Mouse (Mus musculus): ENCODE measurements around the gene Vangl2.

Vangl2 gene

DNA sequence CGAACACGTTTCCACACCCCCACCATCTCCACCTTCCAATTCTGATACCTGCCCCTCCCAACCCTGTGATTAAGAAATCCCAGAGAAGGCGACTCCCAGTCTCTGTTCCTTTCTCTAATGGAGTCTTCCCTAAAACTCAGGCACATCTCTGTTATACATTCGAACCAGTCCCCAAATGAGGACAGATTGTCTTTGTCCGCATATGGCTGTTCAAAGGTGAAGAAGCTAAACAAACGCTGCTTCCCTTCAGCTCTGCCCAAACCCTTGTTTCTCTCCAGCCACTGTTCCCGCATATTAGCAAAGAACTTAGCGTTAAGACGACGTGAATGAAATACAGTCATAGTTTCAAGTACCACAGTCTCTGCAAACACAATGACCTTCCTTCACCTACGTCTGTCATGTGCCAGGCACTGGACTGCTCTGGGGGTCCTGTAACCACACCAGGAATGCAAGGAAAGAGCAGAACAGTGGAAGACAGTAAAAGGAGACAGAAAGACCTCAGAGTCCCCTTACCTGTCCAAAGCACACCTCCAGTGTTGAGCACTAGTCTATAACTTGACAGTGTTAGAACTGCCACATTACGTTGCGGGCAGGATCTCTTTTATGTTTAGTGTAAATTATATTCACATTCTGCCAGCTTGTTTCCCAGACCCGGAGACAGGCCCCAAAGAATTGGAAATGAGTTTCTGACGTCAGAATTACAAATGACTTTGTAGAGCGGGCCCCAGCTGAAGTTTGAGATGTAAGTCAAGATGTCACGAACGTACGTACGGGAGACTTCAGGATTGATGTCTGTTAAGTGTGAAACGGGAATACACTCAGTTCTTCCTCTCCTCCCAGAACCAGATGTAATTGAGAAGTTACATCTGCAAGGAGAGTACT lies at the start of gene Vangl2:
TSS of gene Vangl2 (minus strand) at position 51 of the 882 bp plus-strand sequence.
- DNase-seq (ENCODE audit: low spot score in 2 of 2), result no peak

DNA sequence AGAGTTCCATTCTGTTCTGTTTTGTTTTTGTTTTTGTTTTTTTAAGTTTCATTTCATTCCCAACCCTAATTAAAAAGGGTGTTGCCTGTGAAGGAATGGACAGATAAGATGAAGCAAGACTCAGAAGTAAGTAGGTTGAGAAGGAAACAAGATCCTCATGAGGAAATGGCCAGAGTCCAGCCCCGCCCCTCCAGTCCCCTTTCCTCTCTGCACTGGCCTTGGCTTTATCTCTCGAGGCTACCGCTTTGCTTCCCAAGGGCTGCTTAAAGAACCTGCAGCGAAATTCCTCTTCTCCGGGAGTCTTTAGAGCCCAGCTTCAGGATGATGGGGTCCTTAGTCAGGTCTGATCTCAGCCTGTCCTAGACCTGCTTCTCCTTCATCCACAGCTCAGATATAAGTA lies 49.7 kb upstream of the Vangl2 start:
- DNase-seq (ENCODE audit: low spot score in 2 of 2), result no peak

GRCm38 (mm10) chr1:172072604-172073003 lies 44.4 kb upstream of the Vangl2 start:
- no peak for DNase-seq (ENCODE audit: low spot score in 2 of 2)

- DNase-seq (ENCODE audit: low spot score in 2 of 2), result no peak
Measured at GRCm38 (mm10) chr1:172071556-172071955, 43.3 kb upstream of the Vangl2 start.

- DNase-seq (ENCODE audit: low spot score in 2 of 2), result no peak
Measured at GRCm38 (mm10) chr1:172070227-172070626, 42.0 kb upstream of the Vangl2 start.

- peak in 1 of 2 experiments; percentile 28 for DNase-seq (ENCODE audit: low spot score in 2 of 2)
Measured at GRCm38 (mm10) chr1:172064613-172065141, 36.4 kb upstream of the Vangl2 start.

DNA sequence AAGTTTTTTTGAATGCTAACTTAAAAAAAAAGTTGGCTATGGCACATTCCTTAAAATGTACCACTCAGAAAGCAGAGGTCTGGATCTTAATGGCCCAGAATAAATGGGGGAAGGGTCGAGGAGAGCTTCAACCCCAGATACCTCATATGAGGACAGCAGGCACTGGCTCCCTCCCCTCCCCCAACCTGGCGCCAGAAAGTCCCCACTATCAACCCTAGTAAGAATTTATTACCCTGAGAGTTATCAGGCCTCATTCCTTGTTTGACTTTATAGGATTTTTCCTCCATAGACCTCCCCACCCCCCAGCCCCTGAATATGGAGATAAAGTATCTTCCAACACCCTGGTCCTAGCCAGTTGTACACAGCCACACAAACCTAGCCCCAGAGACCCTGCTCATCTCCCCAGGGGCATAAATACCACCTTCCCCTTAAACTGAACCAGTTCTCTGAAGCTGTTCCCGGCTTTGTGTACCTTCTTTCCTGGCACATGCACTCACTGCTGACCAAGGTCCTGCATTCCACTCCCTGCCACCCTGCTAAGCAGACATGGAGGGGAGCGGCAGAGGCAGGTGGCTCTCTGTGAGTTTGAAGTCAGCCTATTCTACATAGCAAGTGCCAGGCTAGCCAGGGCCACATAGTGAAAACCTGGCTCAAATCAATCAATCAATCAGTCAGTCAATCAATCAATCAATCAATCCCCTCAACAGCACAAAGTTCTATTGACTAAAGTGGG lies 35.2 kb upstream of the Vangl2 start:
- no peak for DNase-seq (ENCODE audit: low spot score in 2 of 2)

- no peak for DNase-seq (ENCODE audit: low spot score in 2 of 2)
Measured at GRCm38 (mm10) chr1:172062101-172062500, 33.9 kb upstream of the Vangl2 start.

DNA sequence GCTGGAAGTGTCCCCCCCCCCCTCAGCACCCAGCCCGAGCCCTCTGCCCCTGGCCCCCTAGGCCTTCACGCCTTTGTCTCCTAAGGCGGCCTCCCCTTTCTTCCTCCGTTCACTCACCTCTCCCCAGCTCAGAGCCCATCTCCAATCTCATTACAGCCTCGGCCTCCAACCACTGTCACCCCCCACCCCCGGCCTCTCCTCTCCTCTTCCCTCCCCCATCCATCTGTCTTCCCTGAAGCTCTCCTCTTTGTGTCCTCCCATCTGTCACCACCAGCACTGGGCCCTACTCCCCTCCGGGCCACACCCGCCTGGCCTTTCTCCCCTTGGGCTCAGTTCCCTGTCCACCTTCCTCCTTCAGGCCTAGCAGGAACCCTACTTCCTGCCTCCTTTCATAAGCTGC lies 33.0 kb upstream of the Vangl2 start:
- no peak for DNase-seq (ENCODE audit: low spot score in 2 of 2)

DNA sequence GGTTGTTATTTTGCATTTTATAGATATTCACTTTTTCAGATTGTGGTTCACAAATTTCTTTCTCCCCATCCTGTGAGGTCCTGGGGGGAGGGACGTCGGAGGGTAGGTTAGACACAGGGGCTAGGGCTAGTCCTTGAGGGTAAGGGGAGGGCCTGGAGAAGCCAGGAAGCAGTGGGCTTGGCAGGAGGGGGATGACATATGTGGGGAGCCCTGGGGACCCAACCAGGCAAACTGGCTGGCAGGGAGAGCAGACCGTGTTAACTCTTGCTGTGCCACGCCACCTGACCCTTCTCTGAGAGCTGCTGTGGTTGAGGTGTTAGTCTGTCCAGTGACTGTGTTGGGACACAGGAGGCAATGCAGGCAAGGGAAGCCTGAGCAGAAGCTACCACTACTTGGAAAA lies 32.4 kb upstream of the Vangl2 start:
- DNase-seq (ENCODE audit: low spot score in 2 of 2), result no peak

- DNase-seq (ENCODE audit: low spot score in 2 of 2), result no peak
Measured at GRCm38 (mm10) chr1:172058874-172059273, 30.6 kb upstream of the Vangl2 start.

GRCm38 (mm10) chr1:172058321-172058720 lies 30.1 kb upstream of the Vangl2 start:
- no peak for DNase-seq (ENCODE audit: low spot score in 2 of 2)

- DNase-seq (ENCODE audit: low spot score in 2 of 2), result no peak
Measured at GRCm38 (mm10) chr1:172057491-172057921, 29.3 kb upstream of the Vangl2 start, which contains the start of gene Nhlh1. TSS of gene Nhlh1 (minus strand) at chr1:172057573.

GRCm38 (mm10) chr1:172056251-172056650 lies 28.0 kb upstream of the Vangl2 start:
- DNase-seq (ENCODE audit: low spot score in 2 of 2), result peak; percentile 34 to 44

- DNase-seq (ENCODE audit: low spot score in 2 of 2), result no peak
Measured at GRCm38 (mm10) chr1:172053541-172054440, 25.5 kb upstream of the Vangl2 start.

DNA sequence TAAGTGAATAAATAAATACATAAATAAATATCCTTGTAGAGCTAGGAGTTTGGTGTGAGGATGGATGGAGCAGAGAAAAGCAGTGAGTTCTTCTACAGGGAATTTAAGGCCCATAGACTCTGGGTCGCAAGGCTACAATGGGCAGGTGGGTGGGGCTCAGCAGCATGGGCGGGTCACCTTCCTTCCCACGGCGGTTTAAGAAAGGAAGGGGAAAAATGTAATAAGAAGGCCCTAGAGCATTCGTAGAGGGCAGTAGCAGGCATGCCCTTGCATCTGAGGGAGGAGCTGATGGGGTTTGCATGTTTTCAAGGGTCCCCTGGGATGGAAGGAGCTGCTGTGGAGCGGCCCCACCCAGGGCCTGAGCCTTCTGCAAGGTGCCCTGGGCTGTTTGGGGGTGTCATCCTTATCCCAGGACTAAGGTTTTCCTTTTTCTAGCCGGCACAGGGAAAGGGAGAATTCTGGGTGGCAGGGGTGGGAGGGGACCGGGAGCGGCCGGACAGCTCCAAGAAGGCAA lies 24.6 kb upstream of the Vangl2 start:
- DNase-seq (ENCODE audit: low spot score in 2 of 2), result no peak

DNA sequence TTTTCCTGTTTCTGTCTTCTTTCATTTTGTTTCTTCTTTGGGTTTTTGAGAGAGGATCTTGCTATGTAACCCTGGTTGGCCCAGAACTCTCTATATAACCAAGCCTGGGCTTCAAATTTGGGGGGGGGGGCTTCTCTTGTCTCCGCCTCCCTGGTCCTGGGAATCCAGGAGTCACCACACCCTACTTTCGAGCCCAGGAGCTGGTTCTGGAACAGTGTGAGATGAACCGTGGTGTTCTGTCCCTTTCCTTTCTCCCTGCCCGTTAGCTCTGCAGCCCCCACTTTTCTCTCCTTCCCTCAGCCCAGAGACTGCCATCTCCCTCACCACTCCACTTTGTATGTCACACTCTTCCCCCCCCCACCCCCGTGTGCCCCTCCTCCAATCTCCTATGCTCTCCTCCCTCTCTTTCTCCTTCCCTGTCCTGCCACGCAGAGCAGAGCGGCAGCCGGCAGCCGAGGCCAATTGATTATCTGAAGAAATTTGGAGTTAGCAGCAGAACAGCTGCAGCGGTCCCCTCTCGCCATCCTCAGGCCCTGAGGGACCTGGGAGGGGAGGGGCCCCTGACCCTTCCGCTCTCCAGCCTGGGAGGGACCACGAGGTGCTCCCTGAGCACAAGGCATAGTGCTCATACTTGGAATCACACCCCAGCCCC lies 21.0 kb upstream of the Vangl2 start:
- DNase-seq (ENCODE audit: low spot score in 2 of 2), result no peak

DNA sequence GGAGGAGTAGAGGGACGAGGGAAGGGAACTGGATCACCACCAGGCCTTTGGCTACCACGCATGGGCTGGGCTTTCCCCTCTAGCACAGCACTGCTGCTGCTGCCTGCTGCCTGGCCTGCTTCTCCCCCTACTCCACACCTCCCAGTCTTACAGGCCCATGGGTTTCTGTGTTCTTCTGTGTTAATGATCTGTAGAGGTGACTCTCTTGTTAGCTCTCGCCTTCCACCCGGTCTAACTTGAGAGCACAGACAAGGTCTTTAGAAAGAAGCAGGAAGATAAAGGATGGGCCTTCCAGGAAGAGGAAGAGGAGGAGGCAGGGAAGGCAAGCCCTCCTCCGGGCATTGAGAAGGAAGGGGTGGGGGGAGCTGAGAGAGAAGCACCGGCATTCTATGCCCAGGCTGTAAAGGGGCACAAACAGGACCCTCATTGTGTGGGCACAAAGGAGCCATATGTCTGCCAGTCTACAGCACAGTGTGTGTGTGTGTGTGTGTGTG lies 20.0 kb upstream of the Vangl2 start:
- no peak for DNase-seq (ENCODE audit: low spot score in 2 of 2)

- no peak for DNase-seq (ENCODE audit: low spot score in 2 of 2)
Measured at GRCm38 (mm10) chr1:172046938-172047337, 18.7 kb upstream of the Vangl2 start.

- no peak for DNase-seq (ENCODE audit: low spot score in 2 of 2)
Measured at GRCm38 (mm10) chr1:172046410-172046809, 18.2 kb upstream of the Vangl2 start.

DNA sequence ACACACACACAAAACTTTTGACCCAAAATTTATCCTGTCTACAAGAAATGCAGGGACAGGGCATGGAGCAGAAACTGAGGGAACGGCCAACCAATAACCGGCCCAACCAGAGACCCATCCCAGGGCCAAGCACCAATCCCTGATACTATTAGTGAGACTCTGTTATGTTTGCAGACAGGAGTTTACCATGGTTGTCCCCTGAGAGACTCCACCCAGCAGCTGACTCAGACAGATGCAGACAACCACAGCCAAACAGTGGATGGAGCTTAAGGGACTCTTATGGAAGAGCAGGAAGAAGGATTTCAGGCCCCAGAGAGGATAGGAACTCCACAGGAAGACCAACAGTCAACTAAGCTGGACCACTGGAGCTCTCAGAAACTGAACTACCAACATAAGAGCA lies 1.7 kb upstream of the Vangl2 start:
- DNase-seq (ENCODE audit: low spot score in 2 of 2), result no peak

All from right cerebral cortex, postnatal 36 days (tissue).